Mouse (Mus musculus) frontal cortex, postnatal 36 days (tissue): ENCODE results near the gene Dmap1.

ENCODE experiments used
- DNase-seq, 2 experiments: peaks; one replicate each; pipeline ENCODE4 v3.0.0; 2022; ENCODE audit warnings: low spot score in 2 of 2

Dmap1 gene

GRCm38 (mm10) chr4:117656961-117657360 is 25.1 kb downstream of the Dmap1 start:
- no peak for DNase-seq

GRCm38 (mm10) chr4:117655500-117655863 is 26.6 kb downstream of the Dmap1 start:
- DNase-seq = no peak

- no peak for DNase-seq
Observed at GRCm38 (mm10) chr4:117654703-117655499, 27.2 kb downstream of the Dmap1 start.

GRCm38 (mm10) chr4:117654016-117654702 is 27.9 kb downstream of the Dmap1 start:
- no peak for DNase-seq

- DNase-seq = no peak
Observed at GRCm38 (mm10) chr4:117652727-117653126, 29.3 kb downstream of the Dmap1 start.

- peak; percentile 26 to 61 for DNase-seq
Observed at GRCm38 (mm10) chr4:117651626-117652101, 30.4 kb downstream of the Dmap1 start.

GRCm38 (mm10) chr4:117646926-117647755 is 34.9 kb downstream of the Dmap1 start:
- no peak for DNase-seq

GRCm38 (mm10) chr4:117646496-117646895 is 35.6 kb downstream of the Dmap1 start:
- no peak for DNase-seq

- DNase-seq = no peak
Observed at GRCm38 (mm10) chr4:117645859-117646258, 36.2 kb downstream of the Dmap1 start.

GRCm38 (mm10) chr4:117645031-117645435 is 37.0 kb downstream of the Dmap1 start:
- no peak for DNase-seq

GRCm38 (mm10) chr4:117641804-117642203 is 40.3 kb downstream of the Dmap1 start:
- no peak for DNase-seq

GRCm38 (mm10) chr4:117640925-117641703 is 41.0 kb downstream of the Dmap1 start:
- DNase-seq = no peak

GRCm38 (mm10) chr4:117636891-117637613 is 45.0 kb downstream of the Dmap1 start:
- DNase-seq = no peak

GRCm38 (mm10) chr4:117636152-117636551 is 45.9 kb downstream of the Dmap1 start:
- no peak for DNase-seq

- no peak for DNase-seq
Observed at GRCm38 (mm10) chr4:117634642-117635041, 47.4 kb downstream of the Dmap1 start.

- DNase-seq = no peak
Observed at GRCm38 (mm10) chr4:117633527-117633926, 48.5 kb downstream of the Dmap1 start.

- no peak for DNase-seq
Observed at GRCm38 (mm10) chr4:117630053-117630670, 51.9 kb downstream of the Dmap1 start.

- no peak for DNase-seq
Observed at GRCm38 (mm10) chr4:117628464-117628863, 53.6 kb downstream of the Dmap1 start.
